Mouse (Mus musculus): ENCODE data around the gene Fam50b.

DNA sequence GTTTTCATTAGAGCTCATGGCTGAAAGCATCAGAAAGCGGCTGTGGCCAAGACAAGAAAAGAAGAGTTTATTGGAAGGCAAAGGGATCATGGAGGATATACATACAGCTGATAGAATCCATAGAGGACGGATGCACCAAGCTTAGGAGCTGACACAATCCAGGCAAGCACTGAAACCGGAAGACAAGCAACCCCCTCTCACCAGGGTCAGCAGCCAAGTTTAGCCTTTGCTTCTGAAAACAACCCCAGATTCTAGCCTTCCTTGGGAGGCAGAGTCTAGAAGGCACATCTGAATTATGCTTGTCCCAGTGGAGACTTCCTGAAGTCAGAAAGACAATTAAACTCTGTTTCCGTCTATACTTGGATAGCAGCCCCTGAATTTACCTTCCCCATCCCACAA, 47.0 kb downstream of the Fam50b start:
- no peak for TF ChIP-seq POLR2A (IDR thresholded peaks at IDR 0.05; ENCODE audit: borderline replicate concordance, extremely low read depth, low read depth, low read length)
- no peak for TF ChIP-seq CTCF (IDR thresholded peaks at IDR 0.05; ENCODE audit: insufficient read depth, low read length)

Measured in lung, adult 2 months (tissue).